In the genomic region with DNA sequence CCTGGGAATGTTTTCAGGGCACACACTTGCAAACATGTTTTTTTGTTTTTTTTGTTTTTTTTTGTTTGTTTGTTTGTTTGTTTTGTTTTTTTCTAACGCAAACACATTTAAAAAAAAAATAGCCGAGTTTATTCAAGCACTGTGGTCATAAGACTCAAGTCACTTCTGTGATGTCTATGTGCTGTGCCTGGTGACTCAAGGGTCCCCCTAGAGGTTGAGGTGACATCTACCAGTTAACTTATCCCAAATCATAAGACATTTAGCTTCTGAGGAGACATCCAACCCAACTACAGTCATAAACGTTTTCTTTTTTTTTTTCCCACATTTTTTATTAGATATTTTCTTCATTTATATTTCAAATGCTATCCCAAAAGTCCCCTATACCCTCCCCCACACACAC, we compare ENCODE assay signal across 9 mouse cellular contexts.
DNase-seq lines count a peak whose midpoint lies in the region; ATAC-seq lines count a peak whose summit lies in the region.
"Had no signal": no experiment of that assay in that cellular context is flagged by ENCODE, and none has a peak within 500 bp of the region (broad histone marks: within the 10 kb centered on the region; RNA-seq: fewer than 3 reads in every experiment).

No protein-coding gene starts in this region.

- WGBS in embryonic facial prominence, embryonic 11.5 days, result 49% methylated on average over 3 of the region's 3 CpGs
- 54% methylated on average over 3 of the region's 3 CpGs for WGBS in embryonic facial prominence, embryonic 10.5 days
- 56% methylated on average over 3 of the region's 3 CpGs for WGBS in kidney, embryonic 15.5 days

- H3K36me3 ChIP-seq in embryonic facial prominence, embryonic 11.5 days (replicated peaks; ENCODE audit: control insufficient read depth, insufficient read depth, low read depth, low read length), result no peaks in the 10 kb centered on the region
- H3K36me3 ChIP-seq in embryonic facial prominence, embryonic 10.5 days (replicated peaks), result no peaks in the 10 kb centered on the region
- H3K36me3 ChIP-seq in kidney, embryonic 15.5 days, result no peaks in the 10 kb centered on the region
- H3K36me3 ChIP-seq: hindbrain, embryonic 15.5 days had no signal

- no peak overlapping the region for H3K9ac ChIP-seq in embryonic facial prominence, embryonic 11.5 days (replicated peaks; ENCODE audit: low read length)
- no peak overlapping the region for H3K9ac ChIP-seq in kidney, embryonic 15.5 days
- H3K9ac ChIP-seq: hindbrain, embryonic 15.5 days had no signal

- DNase-seq in embryonic facial prominence, embryonic 11.5 days (ENCODE audit: low spot score), result peak; percentile 10
- DNase-seq in embryonic facial prominence, embryonic 10.5 days (ENCODE audit: low spot score), result no peak
- DNase-seq in kidney, postnatal 14 days, result peak; percentile 4
- peak; percentile 14 for DNase-seq in WW6 (ENCODE audit: low read depth, low spot score)
- DNase-seq in lung, postnatal 25 days (ENCODE audit: low spot score), result peak; percentile 10
- no peak for DNase-seq in ovary, postnatal 10 days (ENCODE audit: low spot score)

- ATAC-seq in embryonic facial prominence, embryonic 11.5 days (replicated peaks; ENCODE audit: insufficient number of reproducible peaks, low FRiP score, low TSS enrichment, low read depth), result no peak
- no peak for ATAC-seq in kidney, embryonic 15.5 days (replicated peaks; ENCODE audit: low FRiP score)
- ATAC-seq in CD4-positive, CD25-positive, alpha-beta regulatory T cell, adult 4 months, result no peak

- no peak overlapping the region for H3K27ac ChIP-seq in embryonic facial prominence, embryonic 11.5 days (replicated peaks; ENCODE audit: low read depth, low read length)
- no peak overlapping the region for H3K27ac ChIP-seq in embryonic facial prominence, embryonic 10.5 days (replicated peaks)
- no peak overlapping the region for H3K27ac ChIP-seq in kidney, embryonic 15.5 days
- H3K27ac ChIP-seq: hindbrain, embryonic 15.5 days had no signal

- no peaks in the 10 kb centered on the region for H3K4me1 ChIP-seq in embryonic facial prominence, embryonic 11.5 days (ENCODE audit: control insufficient read depth, insufficient read depth, low read length)
- H3K4me1 ChIP-seq in embryonic facial prominence, embryonic 10.5 days, result no peaks in the 10 kb centered on the region
- no peaks in the 10 kb centered on the region for H3K4me1 ChIP-seq in kidney, embryonic 15.5 days
- H3K4me1 ChIP-seq: hindbrain, embryonic 15.5 days had no signal

- no peak overlapping the region for H3K4me2 ChIP-seq in embryonic facial prominence, embryonic 11.5 days (ENCODE audit: low read depth, low read length)
- no peak overlapping the region for H3K4me2 ChIP-seq in kidney, embryonic 15.5 days
- H3K4me2 ChIP-seq: hindbrain, embryonic 15.5 days had no signal

- H3K4me3 ChIP-seq in embryonic facial prominence, embryonic 11.5 days (ENCODE audit: low read depth, low read length), result no peak overlapping the region
- H3K4me3 ChIP-seq in embryonic facial prominence, embryonic 10.5 days, result no peak overlapping the region
- H3K4me3 ChIP-seq in kidney, embryonic 15.5 days (replicated peaks), result no peak overlapping the region
- H3K4me3 ChIP-seq: hindbrain, embryonic 15.5 days had no signal

- no peaks in the 10 kb centered on the region for H3K9me3 ChIP-seq in embryonic facial prominence, embryonic 11.5 days (replicated peaks; ENCODE audit: control insufficient read depth, low read length)
- no peaks in the 10 kb centered on the region for H3K9me3 ChIP-seq in embryonic facial prominence, embryonic 10.5 days
- H3K9me3 ChIP-seq in kidney, embryonic 15.5 days (replicated peaks), result no peaks in the 10 kb centered on the region
- H3K9me3 ChIP-seq: hindbrain, embryonic 15.5 days had no signal

- no peaks in the 10 kb centered on the region for H3K27me3 ChIP-seq in embryonic facial prominence, embryonic 11.5 days (ENCODE audit: control insufficient read depth, insufficient read depth, low read length)
- H3K27me3 ChIP-seq in embryonic facial prominence, embryonic 10.5 days (replicated peaks; ENCODE audit: low read depth, poor library complexity, severe bottlenecking), result no peaks in the 10 kb centered on the region
- H3K27me3 ChIP-seq in kidney, embryonic 15.5 days, result no peaks in the 10 kb centered on the region
- H3K27me3 ChIP-seq: hindbrain, embryonic 15.5 days had no signal

Comparison
In these comparisons a context has a peak if more than half of its experiments do, and no peak if none do; other contexts are left out.
1. DNase-seq: peak in embryonic facial prominence, embryonic 11.5 days (single experiment), kidney, postnatal 14 days (single experiment), WW6 (single experiment) and lung, postnatal 25 days (single experiment); none in embryonic facial prominence, embryonic 10.5 days (single experiment) and ovary, postnatal 10 days (single experiment).